32 mouse cellular contexts compared by ENCODE assay signal in the genomic region with DNA sequence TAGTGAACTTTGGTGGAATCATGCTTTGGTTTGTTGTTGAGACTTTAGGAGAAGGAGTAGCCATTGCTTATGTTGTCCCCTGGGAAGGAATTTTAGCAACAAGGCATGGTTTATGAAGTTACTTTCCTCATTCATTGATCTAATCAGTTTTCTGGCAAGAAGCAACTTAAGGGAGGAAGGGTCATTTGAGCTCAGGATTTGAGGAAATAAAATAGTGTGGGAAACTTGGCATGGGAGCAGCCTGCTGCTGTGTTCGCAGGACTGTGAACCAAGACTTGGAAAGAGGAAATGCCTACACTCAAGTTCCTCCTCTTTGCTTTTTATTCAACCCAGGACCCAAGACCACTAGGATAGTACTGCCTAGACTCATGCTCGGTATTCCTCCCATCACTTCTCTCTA.
"Had no signal": no experiment of that assay in that cellular context is flagged by ENCODE, and none has a peak within 500 bp of the region (broad histone marks: within the 10 kb centered on the region; RNA-seq: fewer than 3 reads in every experiment).

No protein-coding gene starts in this region.

- H3K4me2 ChIP-seq: limb, embryonic 12.5 days; limb, embryonic 13.5 days; limb, embryonic 15.5 days; liver, embryonic 11.5 days; liver, embryonic 12.5 days; liver, embryonic 13.5 days; liver, embryonic 15.5 days; lung, embryonic 14.5 days; lung, embryonic 15.5 days; midbrain, embryonic 11.5 days; midbrain, embryonic 12.5 days; midbrain, embryonic 13.5 days; midbrain, embryonic 15.5 days; neural tube, embryonic 12.5 days; neural tube, embryonic 13.5 days had no signal

- H3K27ac ChIP-seq: limb, embryonic 10.5 days; limb, embryonic 12.5 days; limb, embryonic 13.5 days; limb, embryonic 15.5 days; liver, embryonic 12.5 days; liver, embryonic 13.5 days; liver, embryonic 14.5 days; liver, embryonic 15.5 days; lung, embryonic 15.5 days; macrophage; midbrain, embryonic 10.5 days; midbrain, embryonic 12.5 days; midbrain, embryonic 13.5 days; midbrain, embryonic 15.5 days; neural tube, embryonic 12.5 days; neural tube, embryonic 13.5 days had no signal

- H3K9ac ChIP-seq: limb, embryonic 12.5 days; limb, embryonic 13.5 days; limb, embryonic 15.5 days; liver, embryonic 12.5 days; liver, embryonic 13.5 days; liver, embryonic 14.5 days; liver, embryonic 15.5 days; lung, embryonic 14.5 days; lung, embryonic 15.5 days; midbrain, embryonic 12.5 days; midbrain, embryonic 13.5 days; midbrain, embryonic 15.5 days; neural tube, embryonic 12.5 days; neural tube, embryonic 13.5 days had no signal

- H3K36me3 ChIP-seq: limb, embryonic 12.5 days; limb, embryonic 13.5 days; limb, embryonic 15.5 days; liver, embryonic 12.5 days; liver, embryonic 13.5 days; liver, embryonic 15.5 days; lung, embryonic 15.5 days; midbrain, embryonic 12.5 days; midbrain, embryonic 13.5 days; midbrain, embryonic 15.5 days; neural tube, embryonic 12.5 days; neural tube, embryonic 13.5 days had no signal

- H3K9me3 ChIP-seq: limb, embryonic 10.5 days; limb, embryonic 12.5 days; limb, embryonic 13.5 days; limb, embryonic 15.5 days; liver, embryonic 12.5 days; liver, embryonic 13.5 days; liver, embryonic 15.5 days; lung, embryonic 15.5 days; megakaryocyte, embryonic 14.5 days; midbrain, embryonic 10.5 days; midbrain, embryonic 12.5 days; midbrain, embryonic 13.5 days; midbrain, embryonic 15.5 days; neural tube, embryonic 12.5 days; neural tube, embryonic 13.5 days had no signal

- H3K27me3 ChIP-seq: limb, embryonic 12.5 days; limb, embryonic 13.5 days; limb, embryonic 15.5 days; liver, embryonic 13.5 days; liver, embryonic 15.5 days; lung, embryonic 15.5 days; megakaryocyte, embryonic 14.5 days; midbrain, embryonic 12.5 days; midbrain, embryonic 15.5 days; neural tube, embryonic 12.5 days; neural tube, embryonic 13.5 days had no signal

- DNase-seq: left cerebral cortex, postnatal 4 days; liver; liver, embryonic 13.5 days; lung, adult 18-20 months; lung, adult 2 months; lung, embryonic 14.5 days; lung, postnatal 10 days; lung, postnatal 14 days; lung, postnatal 36 days; lung, postnatal 4 days; midbrain, embryonic 14.5 days had no signal

- H3K4me3 ChIP-seq: limb, embryonic 10.5 days; limb, embryonic 12.5 days; limb, embryonic 13.5 days; limb, embryonic 15.5 days; liver, embryonic 12.5 days; liver, embryonic 13.5 days; liver, embryonic 15.5 days; lung, embryonic 15.5 days; megakaryocyte, embryonic 14.5 days; midbrain, embryonic 10.5 days; midbrain, embryonic 12.5 days; midbrain, embryonic 13.5 days; midbrain, embryonic 15.5 days; myocyte; neural tube, embryonic 12.5 days; neural tube, embryonic 13.5 days had no signal

- ATAC-seq: liver, embryonic 12.5 days; lung, postnatal 0 days; midbrain, embryonic 13.5 days; midbrain, embryonic 15.5 days; midbrain, embryonic 16.5 days had no signal
